Mouse (Mus musculus) thymus, adult 2 months (tissue): Measurements from ENCODE around the gene Trmo. TPM values are rescaled to one million over a fixed set of nuclear protein-coding genes. Genes with fewer than 3 reads are reported as not detected.

ENCODE experiments used
- DNase-seq: peaks from one replicate; pipeline ENCODE4 v3.0.0; 2021
- H3K27ac ChIP-seq: fragments of 200-500 bp; 2 replicates; pipeline ENCODE4 v1.5.1; 2012; ENCODE audit warnings: low read length, control low read depth; ENCODE audit not compliant: control insufficient read depth, insufficient read depth
- H3K27me3 ChIP-seq: fragments of 200-500 bp; 2 replicates; pipeline ENCODE4 v1.6.1; 2012; ENCODE audit warnings: mild to moderate bottlenecking, low read length, moderate library complexity, mixed read lengths; ENCODE audit not compliant: control insufficient read depth, insufficient read depth
- H3K36me3 ChIP-seq: fragments of 200-500 bp; 2 replicates; pipeline ENCODE4 v1.6.1; 2012; ENCODE audit warnings: mild to moderate bottlenecking, low read length, moderate library complexity; ENCODE audit not compliant: control insufficient read depth, insufficient read depth
- H3K4me1 ChIP-seq: fragments of 200-500 bp; replicated peaks from 2 replicates; pipeline ENCODE4 v1.6.1; 2012; ENCODE audit warnings: low read length; ENCODE audit not compliant: control insufficient read depth, insufficient read depth
- H3K4me3 ChIP-seq: fragments of 200-500 bp; 2 replicates; pipeline ENCODE4 v1.5.1; 2012; ENCODE audit warnings: mild to moderate bottlenecking, low read length, control low read depth, moderate library complexity; ENCODE audit not compliant: control insufficient read depth, insufficient read depth
- CTCF ChIP-seq: fragments of 200-500 bp; IDR thresholded peaks from 2 replicates; pipeline ENCODE4 v1.5.1; 2012; ENCODE audit warnings: mild to moderate bottlenecking, control low read depth, low read length, moderate library complexity, borderline replicate concordance; ENCODE audit not compliant: control insufficient read depth, poor library complexity, insufficient read depth; ENCODE audit errors: extremely low read depth
- POLR2A ChIP-seq: fragments of 200-500 bp; IDR thresholded peaks from 2 replicates; pipeline ENCODE4 v1.6.1; 2012; ENCODE audit warnings: mild to moderate bottlenecking, low read length, control low read depth, moderate library complexity; ENCODE audit not compliant: control insufficient read depth, poor library complexity, insufficient read depth; ENCODE audit errors: extremely low read depth
- WGBS: fragments of 180-500 bp; shearing (Covaris S2); methylation state at CpG from one replicate; pipeline ENCODE4 v1.1.7; 2018; 5-methylcytosine and 5-hydroxymethylcytosine counted together
- polyA plus RNA-seq: library from polyadenylated mRNA; depleted of rRNA; stranded (reverse); fragments of >200 nt; gene quantifications from 2 replicates; pipeline ENCODE4 v1.2.3, GENCODE M21; 2012

Gene Trmo
- polyA plus RNA-seq, 1 experiment, result 13.5 TPM

- H3K4me3 ChIP-seq, result no peak overlapping the region
- WGBS, result 83% methylated on average over 5 of the region's 5 CpGs
- no peaks in the 10 kb centered on the region for H3K36me3 ChIP-seq
- DNase-seq, result no peak
- no peak overlapping the region for H3K27ac ChIP-seq
- no peaks in the 10 kb centered on the region for H3K4me1 ChIP-seq
- no peak for TF ChIP-seq CTCF
- no peak for TF ChIP-seq POLR2A
- no peaks in the 10 kb centered on the region for H3K27me3 ChIP-seq
Measured at GRCm38 (mm10) chr4:46361258-46361657, 28.0 kb downstream of the Trmo start.

GRCm38 (mm10) chr4:46359539-46360253, 29.5 kb downstream of the Trmo start:
- WGBS, result 68% methylated on average over 12 of the region's 12 CpGs
- TF ChIP-seq POLR2A (no peak), CTCF (no peak)
- no peak for DNase-seq

GRCm38 (mm10) chr4:46356351-46357133, 32.7 kb downstream of the Trmo start:
- peak; percentile 70; the same call in 1 of the 2 replicates for TF ChIP-seq CTCF
- no peak for TF ChIP-seq POLR2A
- Histone ChIP-seq H3K4me1 (no peaks in the 10 kb centered on the region), H3K36me3 (no peaks in the 10 kb centered on the region), H3K4me3 (no peak overlapping the region), H3K27me3 (no peaks in the 10 kb centered on the region), H3K27ac (no peak overlapping the region)
- DNase-seq, result peak; percentile 71
- 58% methylated on average over 12 of the region's 12 CpGs for WGBS

More at GRCm38 (mm10) chr4:46359539-46360253, 29.5 kb downstream of the Trmo start:
- Histone ChIP-seq H3K4me3 (no peak overlapping the region), H3K27me3 (no peaks in the 10 kb centered on the region), H3K36me3 (no peaks in the 10 kb centered on the region), H3K4me1 (no peaks in the 10 kb centered on the region), H3K27ac (no peak overlapping the region)

GRCm38 (mm10) chr4:46353045-46353444, 36.2 kb downstream of the Trmo start:
- TF ChIP-seq POLR2A, result no peak
- TF ChIP-seq CTCF, result no peak
- H3K4me1 ChIP-seq, result no peaks in the 10 kb centered on the region
- 39% methylated on average over 10 of the region's 10 CpGs for WGBS
- no peak overlapping the region for H3K27ac ChIP-seq
- H3K36me3 ChIP-seq, result no peaks in the 10 kb centered on the region
- peaks cover 7% of the 10 kb centered on the region for H3K27me3 ChIP-seq
- no peak overlapping the region for H3K4me3 ChIP-seq
- no peak for DNase-seq

- no peak for TF ChIP-seq POLR2A
- no peak for TF ChIP-seq CTCF
- Histone ChIP-seq H3K4me3 (no peak overlapping the region), H3K27me3 (peaks cover 29% of the 10 kb centered on the region), H3K4me1 (peaks cover 10% of the 10 kb centered on the region), H3K27ac (no peak overlapping the region), H3K36me3 (no peaks in the 10 kb centered on the region)
- no peak for DNase-seq
- 84% methylated on average over 5 of the region's 5 CpGs for WGBS
Measured at GRCm38 (mm10) chr4:46349530-46349929, 39.7 kb downstream of the Trmo start.

- Histone ChIP-seq H3K4me3 (no peak overlapping the region), H3K27ac (no peak overlapping the region), H3K27me3 (peaks cover 34% of the 10 kb centered on the region), H3K4me1 (peaks cover 16% of the 10 kb centered on the region), H3K36me3 (no peaks in the 10 kb centered on the region)
- TF ChIP-seq CTCF, result no peak
- no peak for DNase-seq
- 54% methylated on average over 9 of the region's 9 CpGs for WGBS
Measured at GRCm38 (mm10) chr4:46348897-46349296, 40.3 kb downstream of the Trmo start.

- Histone ChIP-seq H3K36me3 (no peaks in the 10 kb centered on the region), H3K4me1 (peaks cover 17% of the 10 kb centered on the region), H3K4me3 (no peak overlapping the region), H3K27me3 (peaks cover 43% of the 10 kb centered on the region), H3K27ac (no peak overlapping the region)
- DNase-seq, result no peak
- 9% methylated on average over 41 of the region's 41 CpGs for WGBS
- no peak for TF ChIP-seq CTCF
- no peak for TF ChIP-seq POLR2A
Measured at GRCm38 (mm10) chr4:46347580-46348515, 41.4 kb downstream of the Trmo start.
